Mouse (Mus musculus) olfactory bulb, adult 2 months (tissue): Measurements from ENCODE around the gene Aanat.

Experiments used
- CTCF ChIP-seq: fragments of 200-500 bp; IDR thresholded peaks from 2 replicates; pipeline ENCODE4 v1.5.1; 2012; ENCODE audit warnings: low read depth, mild to moderate bottlenecking, low read length, moderate library complexity; ENCODE audit not compliant: insufficient read depth
- POLR2A ChIP-seq: fragments of 200-500 bp; IDR thresholded peaks from 2 replicates; pipeline ENCODE4 v1.6.1; 2012; ENCODE audit warnings: mild to moderate bottlenecking, low read depth, low read length, moderate library complexity; ENCODE audit not compliant: insufficient read depth

GRCm38 (mm10) chr11:116623281-116624124, 37.3 kb downstream of the Aanat start:
- TF ChIP-seq CTCF (no peak), POLR2A (no peak)
